In the genomic region with DNA sequence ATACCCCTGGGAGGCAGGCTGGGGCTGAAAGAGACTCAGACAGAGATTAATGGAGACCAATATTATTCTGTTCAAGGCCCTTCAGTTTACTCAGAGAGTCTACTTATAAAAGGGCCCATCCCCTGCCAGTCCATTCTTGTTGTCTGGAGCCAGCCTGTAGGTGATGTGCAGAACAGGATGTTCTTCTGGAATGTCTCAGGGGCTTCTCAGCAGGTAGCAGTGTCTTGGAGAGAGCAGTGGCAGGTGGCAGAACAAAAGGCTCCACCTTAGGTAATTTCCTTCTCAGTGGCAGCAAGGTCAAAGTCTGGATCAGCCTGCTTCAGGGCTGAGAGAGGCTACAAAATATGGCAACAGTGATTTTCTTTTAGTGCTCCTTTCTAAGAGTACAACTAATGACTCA, we compare ENCODE assay signal across 5 mouse cellular contexts.
A peak's percentile ranks its signal among the peaks of the same experiment; 100 is the strongest.
DNase-seq lines count a peak whose midpoint lies in the region; TF ChIP-seq lines count a peak whose summit lies in the region.
"Not testable (repeated sequence)": the region's sequence is repeated elsewhere in the genome, so short reads cannot be mapped to it uniquely, and the experiment has no call there.

No protein-coding gene starts in this region.

- H3K27me3 ChIP-seq in ES-Bruce4 (ENCODE audit: control insufficient read depth, insufficient read depth, low read length, poor library complexity, severe bottlenecking): not testable (repeated sequence)

- TF ChIP-seq POLR2A in ES-Bruce4 (IDR thresholded peaks at IDR 0.05; ENCODE audit: insufficient read depth, low read length): not testable (repeated sequence)

- in situ Hi-C loops in ES-E14 (cut with MboI; ENCODE audit: low sequenced_read_pairs in 2 of 2, unreplicated experiment in 2 of 2): not testable (repeated sequence)

- not testable (repeated sequence) for H3K36me3 ChIP-seq in ES-Bruce4 (ENCODE audit: control insufficient read depth, insufficient read depth, low read length, poor library complexity, severe bottlenecking); ES-E14 (ENCODE audit: control insufficient read depth, insufficient read depth, low read length, poor library complexity, severe bottlenecking)

- peak; percentile 75 for DNase-seq in ES-CJ7 (ENCODE audit: low read depth, low spot score)
- DNase-seq in ES-E14 (ENCODE audit: low read depth, low spot score): peak; percentile 12
- DNase-seq in R1 (ENCODE audit: low read depth, low spot score): peak; percentile 85
- peak; percentile 51 for DNase-seq in ZHBTc4 (ENCODE audit: low read depth, low spot score)

- TF ChIP-seq EP300 in ES-Bruce4 (IDR thresholded peaks at IDR 0.05; ENCODE audit: insufficient read depth, low read depth, low read length): peak; percentile 75

- H3K9ac ChIP-seq in ES-Bruce4 (ENCODE audit: low read depth, poor library complexity, severe bottlenecking); ES-E14 (ENCODE audit: insufficient read depth, low read depth, low read length, poor library complexity, severe bottlenecking): not testable (repeated sequence)

- TF ChIP-seq CTCF in ES-Bruce4 (IDR thresholded peaks at IDR 0.05; ENCODE audit: low read depth, low read length): not testable (repeated sequence)

- H3K9me3 ChIP-seq in ES-Bruce4 (replicated peaks; ENCODE audit: control insufficient read depth, insufficient read depth, low read length, poor library complexity, severe bottlenecking); ES-E14 (ENCODE audit: control insufficient read depth, insufficient read depth, low read depth, low read length): not testable (repeated sequence)

- H3K27ac ChIP-seq in ES-Bruce4 (ENCODE audit: insufficient read depth, low read length); ES-E14 (ENCODE audit: insufficient read depth, low read depth, low read length, poor library complexity, severe bottlenecking): not testable (repeated sequence)

- not testable (repeated sequence) for H3K4me1 ChIP-seq in ES-Bruce4 (ENCODE audit: control insufficient read depth, insufficient read depth, low read length); ES-E14 (ENCODE audit: control insufficient read depth in 2 of 2, insufficient read depth in 2 of 2, low read length in 2 of 2, poor library complexity in 1 of 2)

- not testable (repeated sequence) for H3K4me3 ChIP-seq in ES-Bruce4 (ENCODE audit: low read depth, low read length); ES-E14 (ENCODE audit: insufficient read depth in 1 of 2, low read depth in 1 of 2, low read length in 2 of 2, poor library complexity in 1 of 2, severe bottlenecking in 1 of 2)

Comparison
In these comparisons a context has a peak if more than half of its experiments do, and no peak if none do; other contexts are left out.
1. DNase-seq: peak in every context shown above with its lines; median percentile 85 in R1; 75 in ES-CJ7; 51 in ZHBTc4; 12 in ES-E14.